Mouse (Mus musculus) left cerebral cortex, postnatal 14 days (tissue): ENCODE results near the gene Bax. TPM values are rescaled to one million over a fixed set of nuclear protein-coding genes. Genes with fewer than 3 reads are reported as not detected.
"Not testable (repeated sequence)": the region's sequence is repeated elsewhere in the genome, so short reads cannot be mapped to it uniquely, and the experiment has no call there.

ENCODE experiments used
- DNase-seq, 2 experiments: peaks; one replicate each; pipeline ENCODE4 v3.0.0; 2021 to 2022; ENCODE audit warnings: low spot score in 2 of 2, mixed read lengths in 1 of 2
- intact Hi-C: fragments of 180-260 bp; cut with DNase I; formaldehyde crosslinking; loops from one replicate; pipeline ENCODE4 v1.15.1; 2025
- total RNA-seq, 2 experiments: library from RNA; stranded (reverse); gene quantifications; 2 replicates each; pipeline ENCODE4 v1.2.3; 2021

Gene Bax
- total RNA-seq, 2 experiments from 2014 or later, result 75.0 to 81.0 TPM

- intact Hi-C loops, result no loop called here
- DNase-seq, result no peak
Observed at GRCm38 (mm10) chr7:45486158-45486557, 19.5 kb upstream of the Bax start.

DNA sequence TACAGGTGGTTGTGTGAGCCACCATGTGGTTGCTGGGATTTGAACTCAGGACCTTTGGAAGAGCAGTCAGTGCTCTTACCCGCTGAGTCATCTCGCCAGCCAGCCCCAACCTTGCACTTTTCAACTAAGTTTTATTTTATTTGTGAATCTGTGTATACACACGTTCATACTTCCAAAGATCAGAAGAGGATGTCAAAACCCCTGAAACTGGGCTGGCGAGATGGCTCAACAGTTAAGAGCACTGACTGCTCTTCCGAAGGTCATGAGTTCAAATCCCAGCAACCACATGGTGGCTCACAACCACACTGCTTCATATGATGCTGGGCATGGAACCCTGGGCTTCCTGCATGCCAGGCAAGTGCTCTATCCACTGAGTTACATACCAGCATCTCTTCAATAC, 18.3 kb upstream of the Bax start:
- DNase-seq, intact Hi-C loops: not testable (repeated sequence)

GRCm38 (mm10) chr7:45482166-45482565, 15.5 kb upstream of the Bax start:
- no peak for DNase-seq
- intact Hi-C loops, result no loop called here

DNA sequence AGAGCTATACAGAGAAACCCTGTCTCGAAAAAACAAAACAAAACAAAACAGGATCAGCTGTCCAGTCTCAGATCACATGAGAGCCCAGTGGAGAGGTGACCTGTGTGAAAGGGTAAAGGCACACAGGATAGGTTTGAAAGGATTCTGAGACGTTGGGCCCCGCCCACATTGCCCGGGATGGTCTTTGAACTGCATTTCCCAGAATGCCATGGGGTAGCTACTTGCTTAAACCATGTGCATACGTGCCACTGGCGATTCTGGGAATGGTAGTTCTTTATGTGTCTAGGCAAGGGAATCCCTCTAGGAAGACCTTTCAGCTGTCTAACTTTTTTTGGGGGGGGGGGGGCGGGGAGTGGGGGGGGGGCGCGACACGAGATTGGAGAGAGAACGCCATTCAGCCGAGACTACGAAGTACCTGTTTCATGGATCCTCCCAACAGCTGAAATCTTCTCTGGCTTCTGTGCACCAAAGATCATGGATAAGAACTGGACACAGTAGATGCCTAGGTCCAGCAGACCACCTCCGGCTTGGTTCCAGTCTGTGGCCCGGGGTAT, 14.8 kb upstream of the Bax start, which contains the start of gene Tulp2:
TSS of gene Tulp2 (plus strand) at position 504 of the 554 bp plus-strand sequence.
- DNase-seq, result peak; percentile 70 to 79
- intact Hi-C loops, result no loop called here

DNA sequence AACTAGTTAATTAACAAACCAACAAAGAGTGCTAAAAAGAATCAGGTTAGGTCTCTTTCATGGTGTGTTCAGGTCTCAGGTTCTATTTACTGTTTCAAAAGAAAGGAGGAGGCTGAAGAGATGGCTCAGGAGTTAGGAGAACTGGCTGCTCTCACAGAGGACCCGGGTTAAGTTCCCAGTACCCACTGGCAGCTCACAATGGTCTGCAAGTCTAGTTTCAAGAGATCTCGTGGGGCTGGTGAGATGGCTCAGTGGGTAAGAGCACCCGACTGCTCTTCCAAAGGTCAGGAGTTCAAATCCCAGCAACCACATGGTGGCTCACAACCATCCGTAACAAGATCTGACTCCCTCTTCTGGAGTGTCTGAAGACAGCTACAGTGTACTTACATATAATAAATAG, 13.6 kb upstream of the Bax start:
- intact Hi-C loops, DNase-seq: not testable (repeated sequence)

DNA sequence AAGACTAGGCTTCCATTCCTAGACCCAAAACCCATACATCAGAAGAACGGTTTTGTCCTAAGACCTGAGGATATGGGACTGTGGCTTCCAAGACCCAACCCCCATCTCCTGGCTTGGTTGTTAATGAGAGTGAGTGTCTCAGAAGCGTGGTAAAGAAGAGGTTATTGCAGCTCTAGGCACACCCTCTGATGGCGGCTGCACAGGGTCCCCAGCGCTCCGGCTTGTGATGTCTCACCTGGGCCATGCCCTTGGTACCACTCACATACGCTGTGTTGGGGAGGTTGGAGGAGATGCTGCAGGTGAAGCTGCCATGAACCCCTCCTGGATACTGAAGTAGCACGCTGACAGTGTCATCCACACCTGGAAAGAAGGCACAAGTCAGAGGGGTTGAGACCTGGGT, 12.1 kb upstream of the Bax start:
- DNase-seq, result no peak
- intact Hi-C loops, result no loop called here

DNA sequence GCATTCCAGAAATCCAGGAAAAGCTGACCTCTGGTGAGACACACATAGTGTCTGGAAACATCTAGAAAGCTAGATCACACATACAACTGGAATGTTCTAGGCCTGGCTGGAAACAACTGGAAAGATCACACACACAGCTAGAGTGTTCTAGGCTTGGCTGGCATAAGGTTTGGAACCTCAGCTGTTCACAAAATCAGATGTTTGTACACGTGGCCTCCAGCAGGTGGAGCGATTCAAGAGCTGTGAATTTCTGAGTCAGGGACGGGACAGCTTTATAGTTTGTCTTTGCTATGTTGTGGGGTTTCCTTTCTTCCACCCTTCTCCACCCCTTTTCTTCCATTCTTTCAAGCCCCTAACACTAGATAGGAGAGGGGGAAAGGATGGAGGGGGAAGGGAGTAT, 10.3 kb upstream of the Bax start:
- intact Hi-C loops, result loop anchor here (2.0 kb wide), 1 partner anchor 84 kb away; no protein-coding TSS in a partner anchor
- peak; percentile 67 to 73 for DNase-seq

DNA sequence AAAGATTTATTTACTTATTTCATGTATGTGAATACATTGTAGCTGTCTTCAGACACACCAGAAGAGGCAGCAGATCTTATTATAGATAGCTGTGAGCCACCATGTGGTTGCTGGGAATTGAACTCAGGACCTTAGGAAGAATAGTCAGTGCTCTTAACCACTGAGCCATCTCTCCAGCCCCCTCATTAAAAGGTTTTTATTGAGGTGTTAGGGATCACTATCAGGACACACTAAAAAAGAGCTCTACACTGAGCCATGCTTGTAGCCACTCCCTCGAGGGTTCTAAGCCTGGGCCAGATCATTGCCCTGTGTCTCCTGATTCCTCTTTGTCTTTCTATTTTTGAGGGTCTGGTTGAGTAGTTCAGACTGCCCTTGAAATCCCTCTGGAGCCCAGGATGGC, 9.8 kb upstream of the Bax start:
- DNase-seq, result no peak
- intact Hi-C loops, result loop anchor here (2.0 kb wide), 1 partner anchor 84 kb away; no protein-coding TSS in a partner anchor

GRCm38 (mm10) chr7:45475291-45475969, 8.7 kb upstream of the Bax start:
- no peak for DNase-seq
- intact Hi-C loops, result no loop called here

DNA sequence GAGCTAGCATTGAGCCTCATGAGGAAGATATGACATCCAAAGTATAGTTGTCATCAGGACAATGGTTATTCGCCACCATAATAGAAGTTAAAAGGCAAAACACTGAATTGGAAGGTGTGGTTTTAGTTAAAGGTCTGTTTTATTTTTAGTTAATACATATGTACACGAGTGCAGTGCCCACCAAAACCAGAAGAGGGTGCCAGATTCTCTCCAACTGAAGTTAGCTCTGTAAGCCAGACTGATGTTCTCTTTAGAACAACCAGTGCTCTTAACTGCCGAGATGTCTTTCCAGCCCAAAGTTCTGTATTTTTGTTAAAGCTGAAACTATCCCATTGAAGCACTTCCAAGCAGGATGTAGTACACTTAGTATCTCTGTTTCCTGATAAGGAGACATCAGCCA, 4.2 kb upstream of the Bax start:
- DNase-seq, result peak; percentile 87 to 89
- intact Hi-C loops, result loop anchor here (5.0 kb wide), 1 partner anchor 46 kb away; no protein-coding TSS in a partner anchor

DNA sequence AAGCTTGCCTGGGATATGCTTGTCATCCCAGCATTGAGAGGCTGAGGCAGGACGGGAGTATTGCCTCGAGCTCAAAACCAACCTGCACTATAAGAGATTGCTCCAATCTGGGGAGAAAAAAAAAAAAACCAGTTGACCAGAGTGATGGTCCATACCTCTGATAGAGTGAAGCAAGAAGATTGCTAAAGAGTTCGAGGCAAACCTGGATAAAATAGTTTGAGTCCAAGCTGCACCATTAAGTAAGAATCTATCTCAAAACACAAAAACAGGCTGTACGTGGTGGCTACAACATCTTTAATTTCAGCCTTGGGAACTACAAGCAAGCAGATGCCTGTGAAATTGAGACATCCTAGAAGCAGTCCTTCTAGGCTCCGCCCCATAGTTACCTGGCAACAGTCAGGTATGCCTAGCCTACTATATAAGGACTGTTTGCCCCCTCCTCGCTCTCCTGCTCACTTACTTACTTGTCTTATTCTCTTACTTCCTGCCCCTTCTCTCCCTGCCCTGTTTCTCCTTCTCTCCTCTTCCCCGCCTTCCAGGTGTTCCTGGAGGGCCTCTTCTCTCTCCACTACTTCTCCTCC, 482 bp upstream of the Bax start:
- DNase-seq, result no peak
- intact Hi-C loops, result loop anchor here (10.0 kb wide), 1 partner anchor 238 kb away; the partner anchor contains the start of gene Dbp

DNA sequence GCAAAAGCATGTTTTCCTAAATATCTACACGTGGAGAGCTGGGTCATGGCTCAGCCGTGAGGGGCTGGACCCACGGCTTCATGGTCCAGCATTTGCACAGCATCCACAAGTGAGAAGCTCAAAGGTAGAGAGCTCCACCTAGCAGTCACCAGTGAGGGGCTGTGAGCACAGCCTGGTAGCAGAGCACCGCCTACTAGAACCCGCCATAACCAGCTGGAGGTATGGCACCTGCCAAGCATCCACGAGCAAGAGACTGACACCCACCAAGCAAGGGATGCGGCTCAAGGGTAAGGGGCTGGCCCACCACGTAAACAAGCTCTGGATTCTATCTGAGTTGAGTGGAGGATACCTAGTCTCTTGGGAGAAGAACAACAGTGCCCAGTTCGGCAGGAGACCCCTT, 1.1 kb downstream of the Bax start:
- intact Hi-C loops, result loop anchor here (10.0 kb wide), 1 partner anchor 239 kb away; the partner anchor contains the start of gene Dbp
- DNase-seq, result no peak

GRCm38 (mm10) chr7:45465112-45465511, 1.6 kb downstream of the Bax start:
- DNase-seq, result no peak
- intact Hi-C loops, result loop anchor here (10.0 kb wide), 1 partner anchor 240 kb away; the partner anchor contains the start of gene Dbp

DNA sequence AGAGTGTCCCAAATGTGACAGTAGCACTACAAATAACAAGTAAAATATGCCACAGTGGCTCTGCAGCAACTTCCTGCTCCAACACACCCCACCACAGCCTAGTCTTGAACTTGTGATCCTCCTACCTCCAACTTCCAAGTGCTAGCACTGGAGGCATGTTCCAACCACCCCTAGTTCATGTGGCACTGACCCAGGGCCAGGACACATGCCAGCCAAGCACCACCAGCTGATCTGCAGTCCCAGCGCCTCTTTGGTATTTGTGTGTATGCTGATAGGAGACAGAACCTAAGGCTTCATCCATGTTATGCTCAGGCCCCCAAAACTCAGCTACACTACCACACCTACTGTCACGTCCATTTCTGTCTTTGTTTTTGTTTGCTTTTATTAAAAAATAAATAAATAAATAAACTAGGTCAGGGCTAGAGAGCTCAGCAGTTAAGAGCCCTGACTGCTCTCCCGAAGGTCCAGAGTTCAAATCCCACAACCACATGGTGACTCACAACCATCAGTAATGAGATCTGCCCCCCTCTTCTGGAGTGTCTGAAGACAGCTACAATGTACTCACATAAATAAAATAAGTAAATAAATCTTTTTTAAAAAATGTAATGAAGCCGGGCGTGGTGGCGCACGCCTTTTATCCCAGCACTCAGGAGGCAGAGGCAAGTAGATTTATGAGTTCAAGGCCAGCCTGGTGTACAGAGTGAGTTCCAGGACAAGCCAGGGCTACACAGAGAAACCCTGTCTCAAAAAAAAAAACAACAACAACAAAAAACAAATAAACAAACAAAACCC, 2.5 kb downstream of the Bax start:
- intact Hi-C loops, result loop anchor here (10.0 kb wide), 1 partner anchor 241 kb away; the partner anchor contains the start of gene Dbp
- no peak for DNase-seq

GRCm38 (mm10) chr7:45462868-45463267, 3.8 kb downstream of the Bax start:
- intact Hi-C loops, result loop anchor here (10.0 kb wide), 1 partner anchor 242 kb away; the partner anchor contains the start of gene Dbp
- not testable (repeated sequence) for DNase-seq

DNA sequence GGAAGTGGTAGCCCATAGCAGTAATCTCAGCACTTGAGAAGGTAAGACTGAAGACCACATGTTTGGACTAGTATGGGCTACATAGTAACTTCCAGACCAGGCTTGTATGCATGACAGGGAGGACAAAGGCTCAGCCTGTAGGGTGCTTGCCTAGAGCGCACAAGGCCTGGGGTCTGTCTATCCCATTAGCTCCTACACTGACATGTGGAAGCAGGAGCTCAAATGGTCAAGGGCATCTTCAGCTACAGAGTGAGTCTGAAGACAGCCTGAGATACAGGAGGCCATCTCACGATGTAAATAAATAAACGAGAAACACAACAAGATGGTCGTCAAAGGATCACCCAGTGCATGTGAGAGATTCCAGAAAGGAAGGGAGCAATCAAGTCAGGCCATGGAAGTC, 4.4 kb downstream of the Bax start:
- intact Hi-C loops, result loop anchor here (10.0 kb wide), 1 partner anchor 242 kb away; the partner anchor contains the start of gene Dbp
- DNase-seq, result no peak

DNA sequence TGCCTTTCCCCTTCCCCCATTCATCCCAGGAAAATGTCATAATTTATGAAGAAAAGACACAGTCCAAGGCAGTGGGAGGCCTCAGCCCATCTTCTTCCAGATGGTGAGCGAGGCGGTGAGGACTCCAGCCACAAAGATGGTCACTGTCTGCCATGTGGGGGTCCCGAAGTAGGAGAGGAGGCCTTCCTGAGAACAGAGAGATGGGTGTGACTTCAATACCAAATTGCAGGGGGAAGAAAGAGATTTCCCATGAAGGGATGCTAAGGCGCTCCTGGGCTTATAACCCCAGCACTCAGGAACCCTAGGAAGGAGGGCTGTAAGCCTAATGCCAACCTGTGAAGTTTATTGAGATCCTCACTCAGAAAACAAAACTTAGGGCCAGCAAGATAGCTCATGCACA, 4.9 kb downstream of the Bax start:
- intact Hi-C loops, result loop anchor here (10.0 kb wide), 1 partner anchor 243 kb away; the partner anchor contains the start of gene Dbp
- no peak for DNase-seq

DNA sequence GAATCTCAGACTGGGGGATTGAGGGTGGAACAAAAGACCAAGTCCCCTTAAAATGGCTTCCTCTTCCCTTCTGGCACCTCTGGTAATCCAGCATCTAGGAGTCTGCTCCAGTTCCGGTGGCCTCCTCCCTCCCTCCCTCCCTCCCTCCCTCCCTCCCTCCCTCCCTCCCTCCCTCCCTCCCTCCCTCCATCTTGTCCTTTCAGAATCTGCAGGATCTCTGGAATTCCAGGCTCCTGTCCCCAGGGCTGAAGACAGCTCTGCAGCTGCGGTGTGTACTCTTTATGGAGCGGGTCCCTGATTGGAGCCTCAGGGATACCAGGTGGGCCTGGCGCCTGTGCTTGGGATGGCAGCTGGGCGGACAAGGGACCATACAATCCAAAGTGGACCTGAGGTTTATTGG, 5.4 kb downstream of the Bax start:
- intact Hi-C loops, result loop anchor here (10.0 kb wide), 1 partner anchor 243 kb away; the partner anchor contains the start of gene Dbp
- DNase-seq, result no peak

DNA sequence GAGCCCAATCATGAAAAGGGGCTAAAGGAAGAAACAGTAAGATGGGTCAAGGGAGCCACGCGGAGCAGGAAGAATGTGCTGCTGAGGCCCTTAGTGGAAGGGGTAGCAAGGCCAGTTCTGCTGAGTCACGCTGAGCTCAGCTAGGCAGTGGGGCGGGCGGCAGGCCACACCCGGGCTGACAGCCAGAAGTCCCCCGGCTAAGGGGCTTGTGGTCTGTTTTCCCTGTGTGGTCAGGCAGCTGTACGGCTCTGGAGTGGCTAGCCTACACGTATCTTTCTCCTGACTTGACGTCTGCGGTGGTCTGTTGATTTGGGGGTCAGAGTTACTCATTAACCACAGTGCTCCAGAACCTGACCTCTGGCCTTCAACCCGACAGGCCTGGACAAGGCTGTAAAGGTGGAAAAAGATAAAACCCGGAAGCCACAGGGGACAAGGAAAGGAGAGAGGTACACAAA, 5.8 kb downstream of the Bax start:
- intact Hi-C loops, result loop anchor here (10.0 kb wide), 1 partner anchor 244 kb away; the partner anchor contains the start of gene Dbp
- peak; percentile 41 to 42 for DNase-seq
